Mouse (Mus musculus) megakaryocyte-erythroid progenitor cell, adult 5-6 weeks (primary cell): ENCODE data around the gene Nyap2. TPM values are rescaled to one million over a fixed set of nuclear protein-coding genes. Genes with fewer than 3 reads are reported as not detected.

Experiments used
- ATAC-seq: replicated peaks from 2 replicates; pipeline ENCODE4 v1.8.0; 2016; ENCODE audit warnings: mild to moderate bottlenecking, inconsistent platforms; ENCODE audit not compliant: severe bottlenecking, poor library complexity, low FRiP score, low TSS enrichment
- total RNA-seq, 2 experiments: library from RNA; stranded (forward) in 1 of 2; stranded (reverse) in 1 of 2; fragments of 200-1000, 215-1000 nt in 1 of 2; fragments of >200 nt in 1 of 2; fragmentation: Nextera tagmentation in 1 of 2; gene quantifications; 2 replicates each; pipeline ENCODE4 v1.2.3; 2014 to 2017

Nyap2 gene
- total RNA-seq, 2 experiments from 2014 or later = not detected

- ATAC-seq = 0 out of 2 replicates have a peak, but pooled peaks have one; percentile 50
These were observed 239.7 kb downstream of the Nyap2 start for GRCm38 (mm10) chr1:81316403-81316994.

GRCm38 (mm10) chr1:81316995-81317413 lies 240.3 kb downstream of the Nyap2 start:
- ATAC-seq = no peak

- no peak for ATAC-seq
These were observed 311.0 kb downstream of the Nyap2 start for GRCm38 (mm10) chr1:81387722-81388121.
